Mouse (Mus musculus) gastrocnemius, adult 2 months (tissue): ENCODE measurements at regions not wholly inside any gene's neighbourhood (a gene's known extent, or its start where the extent isn't known, plus 50 kb on each side); places are given as distances from the start of the nearest gene placed in this dataset.

Experiments
- DNase-seq: peaks from one replicate; pipeline ENCODE4 v3.0.0; 2022
- H3K27ac ChIP-seq: fragments of 200-600 bp; 2 replicates; pipeline ENCODE4 v1.8.1; 2022; ENCODE audit warnings: mild to moderate bottlenecking
- H3K4me3 ChIP-seq: fragments of 200-600 bp; 2 replicates; pipeline ENCODE4 v1.8.1; 2022; ENCODE audit warnings: mild to moderate bottlenecking, moderate library complexity
- CTCF ChIP-seq: fragments of 200-600 bp; IDR thresholded peaks from 2 replicates; pipeline ENCODE4 v1.8.1; 2022; ENCODE audit warnings: antibody characterized with exemption, mild to moderate bottlenecking, moderate library complexity
- intact Hi-C: fragments of 180-260 bp; cut with DNase I; formaldehyde crosslinking; loops from one replicate; pipeline ENCODE4 v1.15.1; 2025

DNA sequence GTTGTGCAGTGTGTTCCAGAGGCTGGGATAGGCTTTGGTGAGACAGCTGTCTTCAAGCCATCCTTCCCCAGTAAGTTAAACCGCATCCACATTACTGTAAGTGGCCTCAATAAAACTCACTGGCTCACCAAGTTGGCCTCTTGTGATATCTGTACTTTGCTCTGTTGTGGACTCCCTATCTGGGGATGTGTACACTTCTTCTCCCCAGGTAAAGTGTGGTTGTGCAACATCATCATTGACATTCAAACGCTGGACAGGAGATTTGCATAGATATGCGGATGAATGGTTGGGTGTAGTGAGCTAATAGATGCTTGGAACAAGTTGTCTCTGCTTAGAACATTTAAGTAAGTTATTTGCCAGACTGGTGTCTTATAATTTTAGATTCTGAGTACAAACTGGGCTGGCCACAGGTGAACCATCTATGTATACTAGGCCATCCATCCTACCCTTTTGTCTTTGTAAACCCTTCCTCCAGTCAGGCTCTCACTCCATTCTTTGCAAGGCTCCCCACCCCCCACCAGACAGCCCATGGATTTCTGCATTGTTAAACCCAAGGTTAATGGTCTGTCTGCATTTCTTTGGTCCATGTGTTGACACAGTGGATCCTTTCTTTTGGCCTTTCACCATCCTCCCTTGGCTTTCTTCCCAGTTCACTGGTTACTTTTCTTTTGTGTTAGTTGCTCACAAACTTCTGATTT, 303.0 kb downstream of the Plpp3 start:
- H3K4me3 ChIP-seq = no peak overlapping the region
- no peak for DNase-seq
- TF ChIP-seq CTCF = no peak
- intact Hi-C loops = no loop called here
- no peak overlapping the region for H3K27ac ChIP-seq

DNA sequence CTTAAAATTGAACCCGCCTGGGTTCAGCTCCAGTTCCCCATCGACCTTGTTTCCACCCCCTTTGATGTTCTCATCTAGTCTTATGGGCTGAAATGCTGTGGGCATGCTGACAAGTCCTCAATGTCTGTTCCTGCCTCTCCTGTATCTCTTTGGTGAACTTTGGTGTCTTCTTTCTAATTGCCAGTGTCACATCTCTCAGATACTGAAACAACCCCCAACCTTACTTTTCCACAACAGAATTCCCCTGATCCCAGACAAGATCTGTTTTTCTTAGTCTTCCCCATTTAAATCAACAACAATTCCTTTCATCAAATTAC, 303.5 kb downstream of the Plpp3 start:
- no peak for DNase-seq
- TF ChIP-seq CTCF = no peak
- no peak overlapping the region for H3K27ac ChIP-seq
- H3K4me3 ChIP-seq = no peak overlapping the region
- intact Hi-C loops = no loop called here

DNA sequence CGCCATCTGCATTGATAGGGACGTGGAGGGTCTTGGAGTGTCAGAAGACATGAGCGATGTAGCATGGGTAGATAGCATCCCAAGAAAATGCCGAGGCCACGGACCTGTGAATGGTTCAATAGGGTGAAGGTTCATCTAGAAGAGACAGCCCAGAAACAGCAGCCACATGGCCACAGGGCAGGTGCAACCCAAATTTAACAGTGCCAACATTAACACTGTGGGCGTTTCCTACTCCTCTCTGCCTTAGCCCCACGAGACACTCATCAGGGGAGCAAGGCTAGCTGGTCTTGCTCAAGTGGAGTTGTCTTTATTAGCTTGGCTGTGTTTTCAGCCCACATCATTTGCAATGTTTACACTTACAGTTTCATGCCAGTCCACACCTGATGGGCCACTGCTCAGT, 310.7 kb downstream of the Plpp3 start:
- intact Hi-C loops = no loop called here
- DNase-seq = no peak
- TF ChIP-seq CTCF = no peak
- no peak overlapping the region for H3K27ac ChIP-seq
- H3K4me3 ChIP-seq = no peak overlapping the region

DNA sequence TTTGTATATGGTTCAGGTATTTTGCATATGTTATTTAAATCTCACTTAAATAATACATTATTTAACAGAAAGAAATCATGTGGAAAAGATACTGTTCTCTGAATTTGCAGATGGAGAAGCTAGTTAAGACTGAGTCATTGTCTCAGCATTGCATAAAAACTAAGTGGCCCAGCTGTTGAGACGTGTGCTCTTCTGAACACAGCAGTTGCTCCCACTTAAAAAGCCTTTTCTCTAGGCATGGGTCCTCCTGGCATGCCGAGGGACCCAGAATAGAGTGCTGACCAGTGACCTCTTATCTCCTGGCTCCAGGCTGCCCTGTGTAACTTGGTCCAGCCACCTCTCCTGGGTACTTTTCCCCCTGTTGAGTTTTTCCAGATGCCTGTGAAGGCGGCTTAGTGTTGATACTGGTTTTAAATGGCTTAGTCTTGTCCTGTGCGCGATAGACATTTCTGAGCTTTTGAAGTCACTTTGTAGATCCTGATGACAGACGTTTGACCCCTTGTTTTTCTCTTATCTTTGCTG, 312.2 kb downstream of the Plpp3 start:
- H3K27ac ChIP-seq = 0 out of 2 replicates have a peak overlapping the region, but pooled peaks have one; percentile 35
- intact Hi-C loops = no loop called here
- no peak overlapping the region for H3K4me3 ChIP-seq
- no peak for DNase-seq
- no peak for TF ChIP-seq CTCF

DNA sequence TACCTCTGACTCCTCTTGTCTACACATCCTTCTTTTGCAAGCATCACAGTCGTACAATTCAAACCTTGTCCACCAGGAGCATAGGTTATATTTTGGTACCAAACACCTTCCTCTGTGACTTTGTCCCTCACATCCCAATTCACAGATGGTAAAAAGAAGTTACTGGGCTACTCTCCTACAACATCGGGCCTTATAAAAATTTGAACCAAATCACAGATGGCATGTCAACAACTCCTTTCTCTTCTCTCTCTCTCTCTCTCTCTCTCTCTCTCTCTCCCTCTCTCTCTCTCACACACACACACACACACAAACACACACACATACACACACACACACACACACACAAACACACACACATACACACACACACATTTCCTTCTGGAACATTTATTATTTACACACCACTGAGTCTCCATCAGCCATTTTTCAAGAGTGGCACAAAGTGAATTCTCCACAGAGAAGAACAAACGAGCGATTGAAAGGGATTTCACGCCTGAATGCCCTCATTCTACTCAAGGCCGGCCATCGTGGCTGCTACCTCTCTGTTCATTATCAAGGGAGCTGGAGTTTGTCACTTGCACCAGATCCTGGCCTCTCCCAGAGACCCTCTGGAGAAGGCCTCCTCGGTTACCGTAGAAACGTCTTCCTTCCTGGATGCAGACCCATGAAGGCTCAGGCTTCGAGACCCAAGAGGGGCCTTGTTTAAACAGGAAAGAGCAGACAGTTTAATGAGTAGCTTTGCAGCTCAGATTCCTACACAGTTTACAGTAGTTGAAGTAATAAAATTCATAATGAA, 314.7 kb upstream of the Gm12728 start:
- intact Hi-C loops = no loop called here
- DNase-seq = no peak
- no peak for TF ChIP-seq CTCF
- Histone ChIP-seq H3K4me3 (no peak overlapping the region), H3K27ac (no peak overlapping the region)

DNA sequence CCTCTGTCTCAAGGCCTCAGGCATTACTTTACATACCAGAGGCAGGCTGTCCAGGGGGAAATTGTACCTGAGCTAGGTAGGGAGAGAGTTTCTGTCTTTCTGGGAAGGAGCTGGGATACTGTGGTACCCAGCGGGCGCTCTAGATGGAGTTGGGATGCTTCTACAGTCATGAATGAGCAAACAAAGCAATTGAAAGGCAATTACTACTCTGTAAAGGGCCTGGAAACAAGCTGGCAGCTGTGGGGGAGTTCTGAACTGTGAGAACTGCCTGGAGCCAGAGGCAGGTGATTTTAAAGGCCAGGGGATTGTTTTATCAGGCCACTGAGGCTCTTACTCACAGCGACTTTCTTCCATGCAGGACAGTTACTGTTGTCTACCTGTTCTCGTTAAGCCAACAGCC, 313.3 kb upstream of the Gm12728 start:
- no peak overlapping the region for H3K27ac ChIP-seq
- TF ChIP-seq CTCF = no peak
- DNase-seq = no peak
- no peak overlapping the region for H3K4me3 ChIP-seq
- intact Hi-C loops = no loop called here

DNA sequence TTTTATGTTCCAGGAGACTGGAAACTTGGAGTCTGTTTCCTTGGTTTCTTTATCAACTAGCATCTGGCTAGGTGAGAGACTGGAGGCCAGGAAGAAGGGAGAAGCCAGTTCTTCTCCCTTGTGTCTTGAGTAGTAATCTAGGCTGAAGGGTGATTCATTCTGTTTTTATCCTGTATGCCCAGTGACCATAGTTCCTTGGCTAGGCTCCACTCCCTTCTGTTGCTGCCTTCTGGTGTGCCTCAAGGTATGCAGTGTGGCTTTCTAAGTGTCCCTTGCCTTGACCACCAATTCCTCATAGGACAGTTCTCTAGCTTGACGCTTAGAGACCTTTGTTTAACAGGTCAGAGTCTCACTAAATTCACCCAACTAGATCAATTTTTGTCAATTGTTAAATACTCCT, 303.3 kb upstream of the Gm12728 start:
- DNase-seq = no peak
- H3K4me3 ChIP-seq = no peak overlapping the region
- no peak for TF ChIP-seq CTCF
- intact Hi-C loops = no loop called here
- H3K27ac ChIP-seq = no peak overlapping the region

DNA sequence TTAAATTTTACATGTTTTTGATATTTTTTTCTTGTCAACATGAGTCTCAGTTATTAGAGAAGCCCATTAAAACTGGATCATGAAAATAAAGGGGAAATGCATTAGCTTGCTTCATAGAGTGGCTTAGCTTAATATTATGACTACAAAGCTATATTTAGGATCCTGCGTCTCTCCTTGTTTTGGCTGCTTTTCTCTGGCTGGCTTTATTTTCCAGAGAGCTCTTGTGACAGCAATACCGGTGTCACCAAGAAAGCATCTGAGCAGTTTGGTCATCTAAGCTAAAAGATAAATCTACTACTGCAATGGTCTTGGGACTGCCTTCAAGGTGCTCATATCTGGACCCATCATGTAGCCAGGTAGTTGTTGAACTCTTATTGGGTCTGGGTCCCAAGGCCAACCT, 293.5 kb upstream of the Gm12728 start:
- no peak for TF ChIP-seq CTCF
- intact Hi-C loops = loop anchor here (10.0 kb wide), 1 partner anchor 131 kb away; no protein-coding TSS in a partner anchor
- DNase-seq = peak; percentile 26
- no peak overlapping the region for H3K4me3 ChIP-seq
- peak overlapping the region; percentile 71 for H3K27ac ChIP-seq

DNA sequence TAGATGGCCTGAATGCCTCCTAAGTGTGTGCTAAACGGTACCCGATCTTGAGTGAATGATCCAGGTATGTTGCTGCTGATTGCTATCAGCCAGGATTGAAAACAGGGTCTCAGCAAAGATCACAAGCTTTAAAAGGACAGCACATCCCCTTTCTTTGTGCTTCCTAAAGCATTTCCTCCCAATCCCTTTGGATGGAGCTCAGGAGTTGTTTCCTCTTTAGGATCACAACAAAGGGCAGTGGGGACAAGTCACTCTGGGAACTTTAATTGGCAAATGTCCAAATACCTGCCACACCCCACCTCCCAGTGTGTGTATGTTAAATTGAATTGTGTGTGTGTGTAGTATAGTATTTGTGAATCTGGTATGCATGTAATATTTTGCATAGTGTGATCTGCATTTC, 283.5 kb upstream of the Gm12728 start:
- no peak for DNase-seq
- Histone ChIP-seq H3K4me3 (no peak overlapping the region), H3K27ac (peak overlapping the region; percentile 65)
- TF ChIP-seq CTCF = no peak
- intact Hi-C loops = loop anchor here (2.0 to 5.0 kb wide), 4 partner anchors 46 to 349 kb away; partner anchors contain the start of gene Plpp3

DNA sequence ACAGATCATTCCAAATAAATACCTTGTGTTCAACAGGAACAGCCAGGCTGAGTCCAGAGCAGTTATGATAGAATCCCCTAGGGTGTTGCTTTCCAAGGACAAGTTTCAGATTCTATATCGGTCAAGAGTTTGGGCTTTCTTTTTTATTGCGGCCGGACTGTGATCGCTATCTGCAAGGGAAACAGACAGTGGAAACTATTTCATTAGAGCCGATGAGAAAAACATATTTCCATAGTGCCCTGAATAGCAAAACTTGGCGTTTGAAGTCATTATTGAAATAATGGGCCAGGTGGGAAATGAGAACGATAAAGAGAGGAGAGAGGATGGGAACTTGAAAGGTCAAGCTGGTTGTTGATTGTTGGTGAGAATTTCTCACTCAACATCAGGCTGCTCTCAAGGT, 282.4 kb upstream of the Gm12728 start:
- peak overlapping the region; percentile 65 for H3K27ac ChIP-seq
- 0 out of 2 replicates have a peak overlapping the region, but pooled peaks have one; percentile 23 for H3K4me3 ChIP-seq
- no peak for TF ChIP-seq CTCF
- DNase-seq = no peak
- intact Hi-C loops = loop anchor here (2.0 to 5.0 kb wide), 4 partner anchors 45 to 350 kb away; partner anchors contain the start of gene Plpp3

DNA sequence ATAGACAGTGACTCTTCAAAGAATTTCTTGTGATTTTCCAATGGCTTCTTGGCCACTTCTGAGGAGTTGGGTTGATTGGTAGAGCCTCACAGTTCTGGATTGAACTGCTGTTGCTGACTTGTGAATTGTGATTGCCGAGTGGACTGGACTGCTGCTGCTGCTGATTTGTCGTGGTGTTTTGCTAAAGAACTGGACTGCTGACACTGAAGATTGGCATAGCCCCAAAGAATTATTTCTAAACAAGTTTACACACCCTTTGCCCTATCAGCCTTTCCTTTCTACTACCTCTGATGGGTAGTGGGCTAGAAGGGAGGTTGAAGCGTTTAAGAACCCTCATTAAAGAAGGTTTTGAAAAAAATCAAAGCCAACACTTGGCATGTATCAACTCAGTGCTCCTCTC, 280.6 kb upstream of the Gm12728 start:
- Histone ChIP-seq H3K4me3 (no peak overlapping the region), H3K27ac (no peak overlapping the region)
- no peak for DNase-seq
- TF ChIP-seq CTCF = no peak
- intact Hi-C loops = loop anchor here (5.0 kb wide), 3 partner anchors 43 to 352 kb away; partner anchors contain the start of gene Plpp3

DNA sequence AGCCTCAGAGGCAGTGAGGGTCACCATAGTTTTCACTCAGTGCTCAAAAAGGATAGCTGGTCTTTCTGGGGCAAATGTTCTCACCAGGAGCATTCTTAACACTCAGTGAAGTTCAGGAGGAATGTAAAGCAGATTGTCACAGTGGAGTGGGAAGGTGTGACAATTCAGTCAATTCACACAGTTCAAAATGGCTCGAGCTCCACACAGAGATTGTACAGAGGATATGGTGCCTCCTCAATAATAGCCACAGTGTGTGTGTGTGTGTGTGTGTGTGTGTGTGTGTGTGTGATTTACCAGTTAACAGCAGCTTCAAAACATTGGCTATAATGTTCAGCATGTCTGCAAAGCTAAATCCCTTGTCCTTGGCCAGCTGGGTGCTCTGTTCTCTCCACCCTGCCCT, 279.3 kb upstream of the Gm12728 start:
- intact Hi-C loops = no loop called here
- H3K4me3 ChIP-seq = no peak overlapping the region
- TF ChIP-seq CTCF = no peak
- no peak overlapping the region for H3K27ac ChIP-seq
- no peak for DNase-seq

DNA sequence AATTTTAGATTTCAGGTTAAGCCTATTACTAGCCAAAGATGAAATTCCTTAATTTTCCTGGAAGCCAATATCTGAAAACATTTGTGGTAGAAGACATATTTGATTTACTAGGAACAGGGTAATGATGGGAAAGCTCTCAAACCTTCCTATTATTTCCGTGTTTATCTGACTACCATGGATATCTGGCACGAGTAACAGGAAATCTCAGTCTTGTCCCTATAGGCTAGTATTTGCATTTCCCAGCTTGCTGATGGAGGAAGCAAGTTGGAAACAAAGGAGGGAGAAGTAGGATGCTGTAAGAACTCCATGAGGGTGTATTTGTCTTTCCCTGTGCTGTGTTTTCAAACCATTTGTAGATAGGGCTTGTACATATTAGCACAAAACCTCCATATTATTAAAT, 264.5 kb upstream of the Gm12728 start:
- intact Hi-C loops = no loop called here
- DNase-seq = no peak
- Histone ChIP-seq H3K4me3 (no peak overlapping the region; the same call in 1 of the 2 replicates), H3K27ac (peak overlapping the region; percentile 20; the same call in 1 of the 2 replicates)
- no peak for TF ChIP-seq CTCF
